Mouse (Mus musculus): ENCODE data around the gene Resf1. TPM values are rescaled to one million over a fixed set of nuclear protein-coding genes. Genes with fewer than 3 reads are reported as not detected.
"Not testable (repeated sequence)": the region's sequence is repeated elsewhere in the genome, so short reads cannot be mapped to it uniquely, and the experiment has no call there.

Resf1 gene
- polyA plus RNA-seq, 2 experiments from 2014 or later: 268 to 366 TPM

DNA sequence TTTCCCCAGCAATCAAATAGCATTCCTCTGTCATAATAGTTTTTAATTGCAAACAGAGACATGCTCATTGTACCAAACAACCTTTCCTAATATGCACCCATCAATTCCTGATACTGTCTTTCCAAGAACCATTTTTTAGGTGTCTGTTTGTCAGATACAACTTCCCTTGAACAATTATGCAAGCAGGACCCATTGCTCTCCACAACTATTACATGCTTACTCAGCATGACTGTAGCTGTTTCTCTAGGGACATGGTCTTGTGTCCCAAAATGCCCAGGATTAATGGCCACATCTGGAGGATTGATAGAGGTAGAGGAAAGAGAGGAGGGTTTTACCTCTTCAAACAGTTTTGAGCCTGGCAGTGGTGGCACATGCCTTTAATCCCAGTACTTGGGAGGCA lies 35.2 kb downstream of the Resf1 start:
- no peak for ATAC-seq

DNA sequence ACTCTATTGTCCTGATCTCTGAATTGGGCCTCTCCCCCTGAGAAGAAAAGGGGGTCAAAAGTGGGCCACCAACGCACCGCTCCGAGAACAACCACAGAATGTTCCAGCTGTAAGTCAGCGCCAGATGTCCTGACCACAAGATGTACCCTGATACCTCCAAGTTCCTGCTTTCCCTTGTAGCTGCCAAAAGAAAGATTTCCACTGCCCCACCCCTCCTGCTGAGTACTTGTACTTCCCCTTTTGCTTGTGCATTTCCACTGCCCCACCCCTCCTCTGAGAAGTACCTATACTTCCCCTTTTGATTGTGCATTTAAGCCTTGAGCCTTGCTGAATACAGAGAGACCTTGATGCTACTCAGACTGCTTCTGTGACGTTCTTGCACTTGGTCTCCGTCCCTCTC lies 39.0 kb downstream of the Resf1 start:
- ATAC-seq: not testable (repeated sequence)

DNA sequence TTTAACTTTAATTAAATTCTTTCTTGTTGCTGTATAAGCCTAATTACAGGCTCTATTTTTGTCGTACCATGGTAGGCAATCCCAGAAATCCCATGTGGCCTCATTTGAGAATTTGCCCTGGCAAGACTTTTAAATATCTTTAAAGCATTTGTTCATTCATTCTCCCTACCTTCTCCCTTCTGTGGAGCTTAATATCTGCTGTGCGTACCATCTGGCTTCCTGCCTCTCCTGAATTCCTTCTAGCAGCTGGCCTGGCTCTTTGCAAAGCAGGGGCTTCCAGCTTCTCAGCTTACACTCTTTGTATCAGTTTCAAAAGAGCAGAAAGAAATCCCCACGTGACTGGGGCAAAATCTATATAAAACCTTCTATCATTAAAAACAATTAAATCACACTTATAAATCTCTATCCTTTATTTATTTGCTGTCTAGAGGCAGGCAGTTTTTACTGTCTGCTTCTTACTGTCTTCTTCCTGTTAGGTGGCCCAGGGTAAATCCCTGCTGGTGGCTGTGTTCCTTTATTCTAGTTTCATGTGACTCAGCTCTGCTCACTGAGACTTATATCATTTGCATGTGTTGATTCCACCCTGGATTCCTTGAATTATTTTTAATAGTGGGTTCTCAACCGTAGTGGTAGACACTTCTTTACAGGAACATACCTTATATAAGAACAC lies 45.7 kb downstream of the Resf1 start:
- ATAC-seq: peak; percentile 92

DNA sequence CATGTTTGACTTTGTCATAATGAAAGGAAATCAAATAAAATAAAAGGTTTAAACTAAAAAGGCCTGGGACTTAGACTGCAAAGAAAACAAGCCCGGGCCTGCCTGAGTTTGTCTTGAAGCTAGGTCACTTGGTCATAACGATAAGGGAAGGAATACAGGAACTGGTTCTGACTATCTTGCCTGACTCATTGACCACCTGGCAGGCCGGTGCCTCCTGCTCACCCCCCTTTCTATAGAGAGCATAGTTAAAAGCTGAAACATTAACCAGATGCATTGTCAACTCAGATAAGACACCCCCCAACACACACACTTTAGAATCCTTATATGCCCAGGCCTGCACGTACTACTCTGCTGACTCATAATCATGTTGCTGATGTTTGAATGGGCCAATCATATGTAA lies 46.6 kb downstream of the Resf1 start:
- peak; percentile 8 for ATAC-seq

- ATAC-seq: no peak
Observed at GRCm38 (mm10) chr6:149357155-149357554, 47.9 kb downstream of the Resf1 start.

DNA sequence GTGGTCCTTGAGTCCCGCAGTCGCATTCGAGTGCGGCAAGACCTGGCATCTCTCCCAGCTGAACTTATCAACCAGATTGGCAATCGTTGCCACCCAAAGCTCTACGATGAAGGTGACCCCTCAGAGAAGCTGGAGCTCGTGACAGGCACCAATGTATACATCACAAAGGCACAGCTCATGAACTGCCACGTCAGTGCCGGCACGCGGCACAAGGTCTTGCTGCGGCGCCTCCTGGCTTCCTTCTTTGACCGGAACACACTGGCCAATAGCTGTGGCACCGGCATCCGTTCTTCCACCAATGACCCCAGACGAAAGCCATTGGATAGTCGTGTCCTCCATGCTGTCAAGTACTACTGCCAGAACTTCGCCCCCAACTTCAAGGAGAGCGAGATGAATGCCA lies 53.3 kb downstream of the Resf1 start:
- ATAC-seq: not testable (repeated sequence)

GRCm38 (mm10) chr6:149365975-149366374 lies 56.8 kb downstream of the Resf1 start:
- peak; percentile 37 for ATAC-seq

DNA sequence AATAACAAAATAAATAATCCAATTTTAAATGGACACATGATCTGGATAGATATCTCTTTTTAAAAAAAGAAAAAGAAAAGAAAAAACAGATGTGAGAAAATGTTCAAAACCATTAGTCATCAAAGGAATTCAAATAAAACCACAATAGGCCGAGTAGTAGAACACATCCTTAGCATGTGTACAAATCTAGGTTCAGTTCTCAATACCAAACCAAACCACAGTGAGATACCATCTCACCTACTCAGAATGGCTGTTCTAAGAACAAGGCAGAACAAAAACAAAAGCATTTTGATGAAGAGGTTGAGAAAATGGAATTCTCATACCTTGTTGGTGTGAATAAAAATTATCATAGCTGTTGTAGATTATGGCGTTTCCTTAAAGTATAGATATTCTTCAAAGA lies 57.2 kb downstream of the Resf1 start:
- peak; percentile 98 for ATAC-seq

GRCm38 (mm10) chr6:149374986-149375457 lies 65.8 kb downstream of the Resf1 start:
- ATAC-seq: peak; percentile 89

DNA sequence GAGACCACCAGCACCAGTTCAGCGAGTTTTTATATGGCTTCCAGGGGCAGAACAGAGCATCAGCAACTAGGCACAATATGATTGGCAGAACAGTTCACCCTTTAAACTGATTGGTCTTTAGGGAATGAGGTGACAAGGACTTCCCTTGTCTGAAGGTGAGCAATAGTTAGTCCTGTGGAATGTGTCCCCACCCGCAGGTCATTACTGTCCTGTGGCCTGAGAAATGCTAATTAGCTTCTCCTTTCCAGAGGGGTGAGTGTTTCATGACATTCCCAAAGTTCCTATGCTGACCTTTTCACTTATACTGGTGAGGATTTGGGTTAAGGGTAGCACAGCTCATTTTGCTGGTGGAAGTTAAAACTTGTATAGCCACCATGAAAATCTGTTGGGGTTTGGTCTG lies 74.3 kb downstream of the Resf1 start:
- ATAC-seq: no peak

Other genes with a start within 250 kb of the Resf1 start
- gene Dennd5b, start 207.7 kb upstream of the Resf1 start, polyA plus RNA-seq (2017; shearing (Covaris generic)): under 1 TPM; 0.22 to 0.29 TPM
- not detected for gene Gm10203, start 179.2 kb upstream of the Resf1 start, polyA plus RNA-seq (2017; shearing (Covaris generic))
- gene Etfbkmt, start 169.6 kb upstream of the Resf1 start, polyA plus RNA-seq (2017; shearing (Covaris generic)): 100 to 1,000 TPM; 101 to 109 TPM
- 10 to 100 TPM; 22.2 to 26.2 TPM for gene Amn1, start 120.7 kb upstream of the Resf1 start, polyA plus RNA-seq (2017; shearing (Covaris generic))
- 10 to 100 TPM; 20.1 to 21.6 TPM for gene Bicd1, start 99.5 kb downstream of the Resf1 start, polyA plus RNA-seq (2017; shearing (Covaris generic))